Comparison of ENCODE assay signal across 21 mouse cellular contexts in the genomic region with DNA sequence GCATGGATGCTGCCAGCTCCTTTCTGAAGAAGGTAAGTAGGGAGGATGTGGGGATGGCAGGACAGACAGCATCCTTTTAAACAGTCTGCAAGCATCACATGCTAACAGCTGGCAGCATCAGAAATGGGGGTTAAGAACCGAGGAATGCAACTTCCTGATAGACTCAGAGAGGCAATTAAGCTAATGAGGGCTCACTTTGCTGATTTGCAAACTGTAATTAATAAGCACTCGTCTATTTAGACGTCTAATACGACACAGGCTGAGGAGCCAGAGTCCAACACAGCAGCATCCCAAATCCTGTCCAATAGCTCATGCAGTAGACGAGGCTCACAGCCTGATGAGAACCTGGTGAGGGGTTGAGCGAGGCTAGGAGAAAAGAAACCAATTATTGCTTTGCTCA. TPM values are rescaled to one million over a fixed set of nuclear protein-coding genes. Genes with fewer than 3 reads are reported as not detected.
"Had no signal": no experiment of that assay in that cellular context is flagged by ENCODE, and none has a peak within 500 bp of the region (broad histone marks: within the 10 kb centered on the region; RNA-seq: fewer than 3 reads in every experiment).

No protein-coding gene starts in this region.

- H3K36me3 ChIP-seq: lung, embryonic 15.5 days; neural tube, embryonic 13.5 days; neural tube, embryonic 15.5 days had no signal

- H3K27ac ChIP-seq: liver, embryonic 14.5 days; lung, embryonic 15.5 days; macrophage; neural tube, embryonic 13.5 days; neural tube, embryonic 15.5 days had no signal

- DNase-seq: lung, adult 2 months; lung, postnatal 14 days; lung, postnatal 36 days; midbrain, embryonic 14.5 days; right cerebral cortex, adult 18-20 months; right cerebral cortex, postnatal 25 days; right cerebral cortex, postnatal 4 days; spleen, adult 18-20 months; thymus, adult 18-20 months; thymus, postnatal 14 days; thymus, postnatal 36 days had no signal

- H3K27me3 ChIP-seq: lung, embryonic 15.5 days; neural tube, embryonic 13.5 days; neural tube, embryonic 15.5 days had no signal

- H3K9me3 ChIP-seq: lung, embryonic 15.5 days; megakaryocyte, embryonic 14.5 days; neural tube, embryonic 13.5 days; neural tube, embryonic 15.5 days had no signal

- H3K4me1 ChIP-seq: megakaryocyte, embryonic 14.5 days had no signal

- ATAC-seq: lung, postnatal 0 days; midbrain, embryonic 16.5 days had no signal

- H3K4me3 ChIP-seq: lung, embryonic 15.5 days; megakaryocyte, embryonic 14.5 days; myocyte; neural tube, embryonic 13.5 days; neural tube, embryonic 15.5 days had no signal

- H3K9ac ChIP-seq: liver, embryonic 14.5 days; lung, embryonic 15.5 days; neural tube, embryonic 13.5 days; neural tube, embryonic 15.5 days had no signal

- H3K4me2 ChIP-seq: lung, embryonic 15.5 days; midbrain, embryonic 11.5 days; neural tube, embryonic 13.5 days; neural tube, embryonic 15.5 days had no signal

RNA-seq across cellular contexts. Expression of gene Nod2, which starts 36.8 kb away (rescaled TPM):
- polyA plus RNA-seq: neural tube, embryonic 13.5 days had no signal
